Mouse (Mus musculus): ENCODE measurements around the gene Grm1. TPM values are rescaled to one million over a fixed set of nuclear protein-coding genes. Genes with fewer than 3 reads are reported as not detected.

Gene Grm1
- polyA plus RNA-seq, 1 experiment = not detected

- no peak for DNase-seq (ENCODE audit: low read depth, low spot score)
- 82% methylated on average over 3 of the region's 3 CpGs for WGBS
Observed at GRCm38 (mm10) chr10:10991708-10992107, 90.4 kb downstream of the Grm1 start.

GRCm38 (mm10) chr10:10971311-10971710 lies 110.8 kb downstream of the Grm1 start:
- DNase-seq (ENCODE audit: low read depth, low spot score) = no peak
- WGBS = 47% methylated on average over 2 of the region's 2 CpGs

GRCm38 (mm10) chr10:10964490-10965150 lies 117.5 kb downstream of the Grm1 start:
- no peak for DNase-seq (ENCODE audit: low read depth, low spot score)
- 72% methylated on average over 6 of the region's 6 CpGs for WGBS

GRCm38 (mm10) chr10:10950557-10950956 lies 131.6 kb downstream of the Grm1 start:
- DNase-seq (ENCODE audit: low read depth, low spot score) = no peak
- 72% methylated on average over 3 of the region's 3 CpGs for WGBS

GRCm38 (mm10) chr10:10949172-10949571 lies 133.0 kb downstream of the Grm1 start:
- no peak for DNase-seq (ENCODE audit: low read depth, low spot score)
- WGBS = 89% methylated on average over 3 of the region's 3 CpGs

GRCm38 (mm10) chr10:10947531-10947930 lies 134.6 kb downstream of the Grm1 start:
- 87% methylated on average over 2 of the region's 2 CpGs for WGBS
- no peak for DNase-seq (ENCODE audit: low read depth, low spot score)

- no peak for DNase-seq (ENCODE audit: low read depth, low spot score)
- WGBS = 59% methylated on average over 2 of the region's 2 CpGs
Observed at GRCm38 (mm10) chr10:10944003-10944402, 138.2 kb downstream of the Grm1 start.

GRCm38 (mm10) chr10:10942248-10942647 lies 139.9 kb downstream of the Grm1 start:
- WGBS = 82% methylated on average over 6 of the region's 6 CpGs

GRCm38 (mm10) chr10:10935806-10936205 lies 146.3 kb downstream of the Grm1 start:
- DNase-seq (ENCODE audit: low read depth, low spot score) = no peak
- 62% methylated on average over 3 of the region's 3 CpGs for WGBS

More at GRCm38 (mm10) chr10:10942248-10942647, 139.9 kb downstream of the Grm1 start:
- DNase-seq (ENCODE audit: low read depth, low spot score) = no peak

GRCm38 (mm10) chr10:10929672-10930071 lies 152.5 kb downstream of the Grm1 start:
- WGBS = 79% methylated on average over 2 of the region's 2 CpGs

GRCm38 (mm10) chr10:10928798-10929366 lies 153.3 kb downstream of the Grm1 start:
- no peak for DNase-seq (ENCODE audit: low read depth, low spot score)
- WGBS = 83% methylated on average over 5 of the region's 5 CpGs

More at GRCm38 (mm10) chr10:10929672-10930071, 152.5 kb downstream of the Grm1 start:
- no peak for DNase-seq (ENCODE audit: low read depth, low spot score)

GRCm38 (mm10) chr10:10917857-10918399 lies 164.2 kb downstream of the Grm1 start:
- DNase-seq (ENCODE audit: low read depth, low spot score) = no peak
- 76% methylated on average over 7 of the region's 7 CpGs for WGBS

GRCm38 (mm10) chr10:10913621-10914020 lies 168.5 kb downstream of the Grm1 start:
- WGBS = 70% methylated on average over 4 of the region's 4 CpGs
- no peak for DNase-seq (ENCODE audit: low read depth, low spot score)

- DNase-seq (ENCODE audit: low read depth, low spot score) = no peak
- WGBS = 60% methylated on average over 1 of the region's 1 CpGs
Observed at GRCm38 (mm10) chr10:10890221-10890620, 191.9 kb downstream of the Grm1 start.

- DNase-seq (ENCODE audit: low read depth, low spot score) = no peak
- 87% methylated on average over 9 of the region's 9 CpGs for WGBS
Observed at GRCm38 (mm10) chr10:10888521-10888920, 193.6 kb downstream of the Grm1 start.

GRCm38 (mm10) chr10:10884992-10885391 lies 197.2 kb downstream of the Grm1 start:
- 26% methylated on average over 2 of the region's 2 CpGs for WGBS
- DNase-seq (ENCODE audit: low read depth, low spot score) = no peak

GRCm38 (mm10) chr10:10872142-10872541 lies 210.0 kb downstream of the Grm1 start:
- WGBS = 51% methylated on average over 3 of the region's 3 CpGs
- no peak for DNase-seq (ENCODE audit: low read depth, low spot score)

GRCm38 (mm10) chr10:10870271-10870670 lies 211.9 kb downstream of the Grm1 start:
- DNase-seq (ENCODE audit: low read depth, low spot score) = no peak
- 80% methylated on average over 2 of the region's 2 CpGs for WGBS

GRCm38 (mm10) chr10:10866278-10866677 lies 215.9 kb downstream of the Grm1 start:
- DNase-seq (ENCODE audit: low read depth, low spot score) = no peak
- WGBS = 84% methylated on average over 2 of the region's 2 CpGs

- no peak for DNase-seq (ENCODE audit: low read depth, low spot score)
- WGBS = 43% methylated on average over 5 of the region's 5 CpGs
Observed at GRCm38 (mm10) chr10:10864759-10865158, 217.4 kb downstream of the Grm1 start.
